ENCODE assay signal across 27 mouse cellular contexts in the genomic region with DNA sequence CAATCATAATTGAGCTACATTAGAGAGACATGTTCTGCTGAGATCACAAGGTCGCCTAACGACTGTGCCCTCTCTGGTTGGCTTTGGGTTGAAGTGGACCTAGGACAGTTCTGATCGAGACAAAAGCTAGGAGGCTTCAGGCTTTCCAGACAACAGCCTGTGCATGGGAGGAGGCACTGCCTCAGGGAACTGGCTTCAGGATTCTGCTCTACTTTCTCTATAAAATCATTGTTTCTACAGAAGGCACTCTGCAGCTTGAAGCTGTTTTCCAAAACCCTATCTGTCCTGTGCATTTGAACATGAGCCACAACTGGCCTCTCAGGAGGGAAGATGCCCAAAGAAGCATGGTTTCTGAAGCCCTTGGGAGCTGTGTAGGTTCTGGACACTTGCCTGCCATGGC.
"Had no signal": no experiment of that assay in that cellular context is flagged by ENCODE, and none has a peak within 500 bp of the region (broad histone marks: within the 10 kb centered on the region; RNA-seq: fewer than 3 reads in every experiment).

No protein-coding gene starts in this region.

- H3K4me3 ChIP-seq: heart, adult 2 months; heart, embryonic 13.5 days; heart, embryonic 15.5 days; hindbrain, embryonic 13.5 days; hindbrain, embryonic 15.5 days; kidney, embryonic 15.5 days; limb, embryonic 13.5 days; limb, embryonic 15.5 days; liver, embryonic 12.5 days had no signal

- H3K36me3 ChIP-seq: heart, embryonic 13.5 days; heart, embryonic 15.5 days; hindbrain, embryonic 13.5 days; hindbrain, embryonic 15.5 days; kidney, embryonic 15.5 days; limb, embryonic 15.5 days; liver, embryonic 12.5 days had no signal

- ATAC-seq: hindbrain, postnatal 0 days; intestine, embryonic 16.5 days; liver, embryonic 12.5 days had no signal

- H3K9me3 ChIP-seq: heart, embryonic 13.5 days; heart, embryonic 15.5 days; hindbrain, embryonic 13.5 days; hindbrain, embryonic 15.5 days; kidney, embryonic 15.5 days; limb, embryonic 13.5 days; limb, embryonic 15.5 days; liver, embryonic 12.5 days had no signal

- H3K27me3 ChIP-seq: heart, embryonic 13.5 days; heart, embryonic 15.5 days; hindbrain, embryonic 13.5 days; hindbrain, embryonic 15.5 days; kidney, embryonic 15.5 days; limb, embryonic 13.5 days; limb, embryonic 15.5 days had no signal

- H3K9ac ChIP-seq: heart, embryonic 13.5 days; heart, embryonic 15.5 days; hindbrain, embryonic 13.5 days; hindbrain, embryonic 15.5 days; kidney, embryonic 15.5 days; limb, embryonic 13.5 days; limb, embryonic 15.5 days; liver, embryonic 12.5 days; liver, embryonic 14.5 days had no signal

- DNase-seq: gastrocnemius, postnatal 14 days; gastrocnemius, postnatal 36 days; heart, adult 11 months; heart, adult 2 months; heart, postnatal 14 days; heart, postnatal 36 days; kidney, adult 11 months; kidney, adult 2 months; kidney, adult 9 months; kidney, postnatal 14 days; kidney, postnatal 36 days; layer of hippocampus, adult 9-11 months; layer of hippocampus, postnatal 36 days; left cerebral cortex, postnatal 4 days had no signal

- H3K4me2 ChIP-seq: heart, embryonic 11.5 days; heart, embryonic 13.5 days; heart, embryonic 15.5 days; hindbrain, embryonic 13.5 days; hindbrain, embryonic 15.5 days; kidney, embryonic 15.5 days; limb, embryonic 13.5 days; limb, embryonic 15.5 days; liver, embryonic 12.5 days had no signal

- H3K27ac ChIP-seq: heart, adult 2 months; heart, embryonic 13.5 days; heart, embryonic 15.5 days; hindbrain, embryonic 13.5 days; hindbrain, embryonic 15.5 days; hindbrain, postnatal 0 days; kidney, embryonic 15.5 days; kidney, postnatal 0 days; limb, embryonic 13.5 days; limb, embryonic 15.5 days; liver, embryonic 12.5 days; liver, embryonic 14.5 days had no signal
